Mouse (Mus musculus) ZHBTc4 (cell line): Measurements from ENCODE around the gene Dynlrb1.

Experiments used
- DNase-seq: peaks from one replicate; pipeline ENCODE4 v3.0.0-alpha.2; 2011; ENCODE audit warnings: low read depth, low spot score

Gene Dynlrb1

GRCm38 (mm10) chr2:155236362-155236992 lies at the start of gene Dynlrb1:
Dynlrb1 (plus strand) TSS chr2:155236533.
- DNase-seq: peak; percentile 97

- DNase-seq: no peak
These were observed 28.9 kb upstream of the Dynlrb1 start for GRCm38 (mm10) chr2:155207419-155207818.

DNA sequence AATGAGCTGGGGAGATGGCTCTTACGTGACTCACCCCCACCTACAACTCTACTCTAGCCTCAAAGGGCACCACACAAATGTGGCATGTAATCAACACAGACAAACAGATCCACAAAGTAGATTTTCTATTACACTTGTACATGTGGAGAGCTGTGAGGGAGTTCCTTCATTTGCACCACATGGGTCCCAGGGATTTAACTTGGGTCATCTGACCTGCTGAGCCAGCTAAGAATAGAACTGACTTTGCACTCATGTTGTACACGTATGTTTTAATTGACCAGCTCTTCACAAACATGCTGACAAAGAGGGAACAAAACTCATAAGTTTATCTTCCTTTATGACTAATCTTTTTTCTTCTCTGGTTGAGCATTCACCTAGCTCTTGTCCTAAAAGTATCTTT lies 13.2 kb upstream of the Dynlrb1 start:
- no peak for DNase-seq

GRCm38 (mm10) chr2:155224721-155225120 lies 11.6 kb upstream of the Dynlrb1 start:
- DNase-seq: no peak

DNA sequence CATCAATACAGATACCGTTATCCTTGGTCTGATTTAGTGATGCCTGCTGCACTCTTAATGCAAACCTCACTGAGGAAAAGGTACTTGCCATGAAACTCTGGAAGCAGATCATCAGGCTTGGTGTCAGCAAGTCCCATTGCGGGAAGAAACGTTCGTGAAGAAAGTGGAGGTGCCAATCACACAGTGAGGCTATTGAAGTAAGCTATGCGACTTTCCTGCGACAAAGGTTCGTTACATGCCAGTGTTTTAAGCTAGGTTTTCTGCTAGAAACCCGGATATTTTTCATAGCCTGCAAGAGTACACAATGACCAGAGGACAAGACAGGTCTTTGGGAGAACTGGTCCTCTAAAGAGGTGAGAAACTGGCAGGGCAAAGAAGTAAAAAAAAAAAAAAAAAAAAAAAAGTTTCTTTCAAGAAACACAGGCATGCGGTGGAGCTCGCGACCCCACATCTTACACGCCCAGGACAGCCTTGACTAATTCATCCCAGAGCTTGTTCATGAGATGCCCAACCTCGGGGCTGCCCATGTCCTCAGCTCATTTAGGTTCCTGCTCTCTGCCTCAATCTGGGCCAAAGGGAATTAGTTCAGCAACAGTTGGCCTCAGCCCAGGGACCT lies 479 bp upstream of the Dynlrb1 start:
- no peak for DNase-seq

DNA sequence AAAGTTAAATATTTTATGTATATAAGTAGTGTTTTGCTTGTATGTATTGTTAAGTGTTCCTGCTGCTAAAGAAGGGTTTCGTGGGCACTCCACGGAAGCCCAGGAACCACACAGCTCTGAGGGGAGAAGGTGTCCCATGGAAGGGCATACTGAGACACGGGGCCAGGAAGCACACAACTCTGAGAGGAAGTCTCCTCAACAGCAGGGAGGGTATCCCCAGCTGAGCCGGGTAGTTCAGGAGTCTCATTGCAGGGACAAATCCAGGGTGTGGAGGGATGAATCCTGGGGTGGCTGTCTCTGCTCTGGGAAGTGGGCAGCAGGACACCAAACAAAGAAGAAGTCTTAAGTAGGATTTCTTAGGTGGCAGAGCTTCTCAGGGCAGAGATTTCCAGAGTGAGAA lies 943 bp downstream of the Dynlrb1 start:
- DNase-seq: no peak

DNA sequence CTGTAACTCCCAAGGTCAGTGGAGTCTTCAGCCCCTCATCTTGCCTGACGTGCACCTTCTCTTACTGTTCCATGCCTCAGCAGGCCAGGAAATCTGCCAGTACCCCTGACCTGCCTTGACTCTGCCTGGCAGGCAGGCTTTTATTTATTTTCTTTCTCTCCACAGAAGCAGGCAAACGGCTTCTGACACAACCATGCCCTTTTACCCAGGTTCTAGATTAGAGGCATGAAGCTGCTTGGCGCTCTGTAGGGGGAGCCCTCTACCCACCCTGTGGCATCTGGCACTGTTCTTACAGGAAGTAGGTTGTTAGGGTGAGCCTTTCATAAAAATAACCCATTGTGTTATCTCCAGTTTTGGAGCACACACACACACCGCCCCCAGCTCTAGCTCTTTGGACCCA lies 4.6 kb downstream of the Dynlrb1 start:
- peak; percentile 28 for DNase-seq

GRCm38 (mm10) chr2:155242296-155242855 lies 6.0 kb downstream of the Dynlrb1 start:
- no peak for DNase-seq

DNA sequence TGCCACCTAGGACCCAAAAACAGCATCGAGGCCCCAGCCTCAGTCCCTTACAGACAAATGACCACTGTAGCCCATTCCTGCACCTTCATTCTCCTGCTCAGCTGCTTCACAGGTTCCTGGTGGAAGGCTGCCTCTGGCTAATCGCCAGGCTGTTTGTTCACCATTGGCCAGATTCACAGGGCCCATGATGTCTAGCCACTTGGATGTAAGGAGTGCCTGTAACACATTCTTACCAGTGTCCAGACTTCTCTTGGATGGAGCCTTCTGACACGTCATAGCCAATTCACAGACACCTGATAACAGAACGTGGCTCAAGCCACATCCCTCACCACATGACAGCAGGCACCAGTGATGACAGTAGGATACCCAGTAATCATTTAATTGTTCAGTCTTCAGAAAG lies 9.9 kb downstream of the Dynlrb1 start:
- no peak for DNase-seq

DNA sequence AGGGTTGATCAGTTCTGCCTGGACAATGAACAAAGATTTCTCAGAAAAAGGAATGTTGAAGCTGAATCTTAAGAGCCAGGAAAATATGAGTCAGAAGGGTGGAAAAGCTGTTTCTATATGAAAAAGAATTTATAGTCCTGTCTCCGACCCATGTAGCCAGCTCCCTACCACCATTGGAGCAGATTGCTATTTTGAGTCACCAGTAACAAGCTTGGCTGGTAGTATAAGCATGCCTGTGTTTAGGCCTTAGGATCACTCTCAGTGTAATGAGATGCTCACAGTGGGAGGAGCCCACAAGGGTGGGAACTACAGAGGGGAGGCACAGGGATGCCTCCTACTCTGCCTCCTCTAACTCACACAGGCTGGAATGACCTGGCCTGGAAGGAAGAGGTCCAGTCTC lies 11.9 kb downstream of the Dynlrb1 start:
- no peak for DNase-seq

DNA sequence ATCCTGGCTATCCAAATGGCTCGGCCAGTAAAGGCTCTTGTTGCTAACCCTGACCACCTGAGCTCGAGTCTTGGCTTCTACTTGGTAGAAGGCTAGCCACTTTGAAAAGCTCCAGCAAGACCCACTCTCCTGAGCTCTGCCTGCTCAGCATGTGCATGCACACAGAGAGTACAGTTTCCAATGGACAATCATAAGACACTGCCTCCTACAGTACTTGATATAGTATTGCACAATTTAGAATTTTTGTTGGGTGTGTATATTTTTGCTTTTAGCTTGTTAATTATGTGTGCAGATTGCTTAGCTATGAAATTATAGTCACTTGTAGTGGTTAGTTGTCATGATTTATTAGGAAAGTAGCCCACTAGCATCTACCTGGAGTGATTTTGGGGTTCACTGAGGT lies 12.4 kb downstream of the Dynlrb1 start:
- no peak for DNase-seq

- DNase-seq: no peak
These were observed 13.3 kb downstream of the Dynlrb1 start for GRCm38 (mm10) chr2:155249588-155249987.

DNA sequence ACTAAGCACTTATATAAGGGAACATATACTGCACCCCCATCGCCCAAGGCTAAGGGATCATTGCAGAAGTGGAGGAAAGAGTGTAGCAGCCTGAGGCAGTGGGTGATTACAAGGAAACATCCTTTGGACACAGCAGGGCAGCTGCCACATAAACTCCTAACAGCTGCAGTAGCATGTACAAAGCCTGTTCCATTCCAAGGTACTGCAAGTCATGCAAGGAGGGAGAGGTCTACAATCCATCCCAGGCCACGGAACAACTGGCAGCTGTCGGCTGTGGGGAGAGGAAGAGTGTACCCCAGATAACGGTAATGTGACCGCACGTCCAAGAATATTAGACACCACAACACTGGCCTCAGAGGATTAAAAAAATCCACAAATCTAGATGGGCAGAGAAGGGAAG lies 29.2 kb downstream of the Dynlrb1 start:
- DNase-seq: no peak

DNA sequence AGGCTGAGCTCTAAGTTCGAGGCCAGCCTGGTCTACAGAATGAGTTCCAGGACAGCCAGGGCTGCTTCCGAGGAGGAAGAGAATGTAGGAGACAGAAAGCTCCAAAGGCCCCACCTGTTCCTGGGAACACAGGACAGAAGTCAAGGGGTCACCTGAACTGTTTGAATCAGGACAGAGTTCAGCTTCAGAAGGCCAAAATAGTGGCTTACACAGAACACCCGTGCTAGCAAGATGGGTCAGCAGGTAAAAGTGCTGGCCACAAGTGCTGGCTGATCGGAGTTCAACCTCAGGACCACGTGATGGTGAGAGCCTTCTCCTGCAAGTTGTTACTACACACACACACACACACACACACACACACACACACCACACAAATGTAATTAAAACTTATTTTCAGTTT lies 30.6 kb downstream of the Dynlrb1 start:
- no peak for DNase-seq

GRCm38 (mm10) chr2:155271957-155272356 lies 35.6 kb downstream of the Dynlrb1 start:
- DNase-seq: peak; percentile 74

DNA sequence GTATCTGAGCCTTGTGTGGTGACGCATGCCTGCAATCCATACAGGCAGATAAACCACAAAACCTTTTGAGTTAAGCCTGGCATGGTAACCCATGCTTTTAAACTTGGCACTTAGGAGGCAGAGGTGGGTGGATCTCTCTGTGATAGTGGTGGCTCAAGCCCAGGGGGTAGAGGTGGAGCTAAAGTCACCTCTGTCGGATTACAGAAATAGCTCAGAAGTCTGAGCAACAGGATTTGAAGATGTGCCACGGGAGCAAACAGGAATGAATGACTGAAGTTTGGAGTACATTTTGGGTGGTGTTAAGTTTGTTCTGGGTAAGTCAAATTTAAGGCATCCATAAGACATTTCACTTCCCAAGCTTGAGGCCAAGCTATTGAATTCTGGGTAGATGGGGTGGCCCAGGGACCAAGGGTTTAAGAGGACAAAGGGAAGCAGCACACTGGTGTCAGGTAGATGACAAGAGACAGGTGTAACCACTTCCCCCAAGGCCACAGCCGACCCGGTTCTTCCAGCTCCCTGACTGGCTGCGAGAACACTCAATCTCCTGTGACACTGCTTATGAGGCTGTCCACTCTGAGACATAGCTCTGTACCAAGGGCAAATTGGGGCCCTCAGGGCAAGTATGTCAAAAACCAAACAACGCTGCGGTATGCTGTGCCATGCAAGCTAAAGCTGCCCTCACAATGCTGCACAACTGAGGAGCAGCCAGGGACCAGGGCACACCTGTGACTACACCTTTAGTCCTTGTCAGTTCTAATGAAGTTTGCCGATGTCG lies 36.2 kb downstream of the Dynlrb1 start:
- DNase-seq: no peak

- DNase-seq: no peak
These were observed 37.3 kb downstream of the Dynlrb1 start for GRCm38 (mm10) chr2:155273603-155274002.

GRCm38 (mm10) chr2:155276195-155276594 lies 39.9 kb downstream of the Dynlrb1 start, which contains the start of gene Map1lc3a:
Map1lc3a (plus strand) TSS chr2:155276297.
- peak; percentile 99 for DNase-seq

DNA sequence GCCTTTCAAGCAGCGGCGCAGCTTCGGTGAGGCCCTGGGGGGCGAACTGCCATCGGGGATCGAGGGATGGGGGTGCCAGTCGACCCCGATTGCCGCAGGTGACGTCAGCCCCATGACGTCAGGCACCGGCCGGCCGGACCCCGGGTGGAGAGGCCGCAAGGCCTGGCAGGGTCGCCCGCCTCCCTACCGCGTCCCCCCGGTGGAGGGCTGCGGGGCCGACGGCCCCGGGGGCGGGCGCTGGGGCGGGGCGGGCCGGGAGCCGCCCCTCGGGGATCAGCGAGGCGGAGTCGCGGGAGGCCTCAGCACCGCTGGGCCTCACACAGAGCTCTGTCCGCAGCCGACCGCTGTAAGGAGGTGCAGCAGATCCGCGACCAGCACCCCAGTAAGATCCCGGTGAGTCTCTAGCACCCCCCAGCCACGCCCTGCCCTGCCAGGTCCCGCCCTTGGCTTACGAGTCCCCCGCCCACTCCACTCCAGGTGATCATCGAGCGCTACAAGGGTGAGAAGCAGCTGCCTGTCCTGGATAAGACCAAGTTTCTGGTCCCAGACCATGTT lies 40.4 kb downstream of the Dynlrb1 start:
- DNase-seq: peak; percentile 74

DNA sequence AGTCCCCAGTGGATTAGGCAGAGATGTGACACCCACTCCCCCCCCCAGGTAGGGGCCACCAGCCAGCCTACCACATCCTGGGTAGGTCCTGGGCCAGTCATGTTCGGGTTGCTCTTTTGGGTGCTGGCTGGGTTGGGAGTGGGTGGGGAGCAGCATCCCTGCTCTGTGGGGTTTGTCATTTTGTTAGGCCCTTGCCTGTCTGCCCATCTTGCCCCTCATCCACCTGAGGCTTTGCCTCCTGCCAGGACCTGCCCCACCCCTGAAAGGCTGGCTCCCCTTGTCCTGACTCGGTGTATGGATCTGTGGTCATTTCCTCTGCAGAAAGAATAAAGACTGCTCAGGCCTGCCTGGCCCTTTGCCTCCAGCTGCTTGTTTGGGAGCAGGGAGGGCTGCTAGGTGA lies 41.4 kb downstream of the Dynlrb1 start:
- no peak for DNase-seq

DNA sequence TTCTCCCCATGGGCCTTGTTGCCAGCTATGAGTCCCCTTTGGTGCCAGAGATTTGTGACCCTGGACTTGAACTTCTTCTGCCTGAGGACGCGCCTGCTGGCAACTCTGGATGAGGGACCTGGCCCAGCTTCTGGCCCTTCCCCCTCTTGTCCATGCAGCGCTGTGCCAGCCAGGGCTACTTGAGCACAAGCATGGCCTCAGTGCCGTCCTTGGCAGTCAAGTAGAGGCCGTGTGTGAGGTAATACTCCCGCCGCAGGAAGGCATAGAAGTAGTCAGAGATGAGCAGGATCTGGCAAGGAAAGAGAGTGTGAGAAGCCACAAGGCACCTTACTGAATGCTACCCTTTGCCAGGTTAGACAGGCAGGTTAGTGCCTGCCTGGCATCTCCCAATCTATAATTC lies 42.0 kb downstream of the Dynlrb1 start:
- no peak for DNase-seq

- no peak for DNase-seq
These were observed 42.8 kb downstream of the Dynlrb1 start for GRCm38 (mm10) chr2:155279163-155279562.
